Comparison of ENCODE assay signal across 31 mouse cellular contexts in the genomic region with DNA sequence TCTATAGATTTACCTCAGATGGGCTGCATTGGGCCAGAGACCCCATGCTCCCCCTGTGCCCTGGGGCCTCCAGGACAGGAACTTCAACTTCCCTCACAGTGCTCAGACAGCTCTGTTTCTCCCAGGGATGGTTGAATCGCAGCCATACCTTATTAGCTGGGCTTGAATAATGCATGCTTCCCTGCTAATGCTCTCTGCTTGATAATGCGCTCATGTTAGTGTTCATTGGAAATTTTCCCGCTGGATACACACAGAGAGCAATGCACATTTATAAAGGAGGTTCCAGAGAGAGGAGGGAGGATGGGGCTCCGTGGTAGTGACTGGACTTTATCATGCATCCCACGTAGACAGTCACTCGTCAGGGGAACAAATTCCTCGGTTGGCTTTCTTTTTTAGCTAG. TPM values are rescaled to one million over a fixed set of nuclear protein-coding genes. Genes with fewer than 3 reads are reported as not detected.
DNase-seq lines count a peak whose midpoint lies in the region; ATAC-seq and TF ChIP-seq lines count a peak whose summit lies in the region.
"Had no signal": no experiment of that assay in that cellular context is flagged by ENCODE, and none has a peak within 500 bp of the region (broad histone marks: within the 10 kb centered on the region; RNA-seq: fewer than 3 reads in every experiment).

No protein-coding gene starts in this region.

- intact Hi-C loops in heart, adult 2 months (cut with DNase I) = no loop called here

- H3K27me3 ChIP-seq in forebrain, embryonic 13.5 days = no peaks in the 10 kb centered on the region
- no peaks in the 10 kb centered on the region for H3K27me3 ChIP-seq in forebrain, embryonic 11.5 days (ENCODE audit: control insufficient read depth, insufficient read depth, low read length)
- H3K27me3 ChIP-seq in neural tube, embryonic 13.5 days = no peaks in the 10 kb centered on the region
- H3K27me3 ChIP-seq in hindbrain, postnatal 0 days (ENCODE audit: insufficient read depth, low read length) = no peaks in the 10 kb centered on the region
- no peaks in the 10 kb centered on the region for H3K27me3 ChIP-seq in heart, adult 2 months (ENCODE audit: control insufficient read depth, insufficient read depth, low read length)
- H3K27me3 ChIP-seq: embryonic facial prominence, embryonic 15.5 days; heart, embryonic 13.5 days; megakaryocyte, embryonic 14.5 days; neural tube, embryonic 12.5 days had no signal

- no peak overlapping the region for H3K9ac ChIP-seq in forebrain, embryonic 13.5 days
- H3K9ac ChIP-seq in forebrain, embryonic 11.5 days (ENCODE audit: low read length) = no peak overlapping the region
- H3K9ac ChIP-seq in neural tube, embryonic 13.5 days = no peak overlapping the region
- no peak overlapping the region for H3K9ac ChIP-seq in hindbrain, postnatal 0 days (replicated peaks; ENCODE audit: low read length)
- no peak overlapping the region for H3K9ac ChIP-seq in heart, adult 2 months (ENCODE audit: low read depth, low read length)
- H3K9ac ChIP-seq: embryonic facial prominence, embryonic 15.5 days; heart, embryonic 13.5 days; limb, embryonic 15.5 days; liver, embryonic 14.5 days; lung, embryonic 14.5 days; neural tube, embryonic 12.5 days had no signal

- WGBS in forebrain, embryonic 13.5 days = 45% methylated on average over 7 of the region's 7 CpGs
- 71% methylated on average over 7 of the region's 7 CpGs for WGBS in forebrain, embryonic 11.5 days
- 58% methylated on average over 7 of the region's 7 CpGs for WGBS in neural tube, embryonic 13.5 days
- 39% methylated on average over 7 of the region's 7 CpGs for WGBS in hindbrain, postnatal 0 days
- WGBS in heart, adult 2 months = 66% methylated on average over 7 of the region's 7 CpGs

- TF ChIP-seq POLR2A in heart, adult 2 months (IDR thresholded peaks at IDR 0.05; ENCODE audit: insufficient read depth, low read depth, low read length) = no peak

- H3K4me1 ChIP-seq in forebrain, embryonic 13.5 days = peaks cover 15% of the 10 kb centered on the region
- H3K4me1 ChIP-seq in forebrain, embryonic 11.5 days (replicated peaks; ENCODE audit: control insufficient read depth, insufficient read depth, low read length) = no peaks in the 10 kb centered on the region
- H3K4me1 ChIP-seq in neural tube, embryonic 13.5 days (replicated peaks) = peaks cover 8% of the 10 kb centered on the region; the same call in 1 of the 2 replicates
- 0 out of 2 replicates have a peak, but pooled peaks cover 3% of the 10 kb centered on the region for H3K4me1 ChIP-seq in hindbrain, postnatal 0 days (ENCODE audit: insufficient read depth, low read length)
- no peaks in the 10 kb centered on the region for H3K4me1 ChIP-seq in heart, adult 2 months (ENCODE audit: control insufficient read depth, insufficient read depth, low read length)
- H3K4me1 ChIP-seq: embryonic facial prominence, embryonic 15.5 days; heart, embryonic 13.5 days; limb, embryonic 15.5 days; megakaryocyte, embryonic 14.5 days; neural tube, embryonic 12.5 days had no signal

- no peak overlapping the region for H3K4me2 ChIP-seq in forebrain, embryonic 13.5 days
- H3K4me2 ChIP-seq in forebrain, embryonic 11.5 days (ENCODE audit: low read depth, low read length, severe bottlenecking) = no peak overlapping the region
- H3K4me2 ChIP-seq in neural tube, embryonic 13.5 days = no peak overlapping the region
- H3K4me2 ChIP-seq in hindbrain, postnatal 0 days (ENCODE audit: low read depth, low read length) = no peak overlapping the region
- H3K4me2 ChIP-seq: embryonic facial prominence, embryonic 15.5 days; heart, embryonic 13.5 days; limb, embryonic 15.5 days; lung, embryonic 14.5 days; neural tube, embryonic 12.5 days had no signal

- H3K9me3 ChIP-seq in forebrain, embryonic 13.5 days (replicated peaks) = no peaks in the 10 kb centered on the region
- no peaks in the 10 kb centered on the region for H3K9me3 ChIP-seq in forebrain, embryonic 11.5 days (ENCODE audit: control insufficient read depth, low read length)
- no peaks in the 10 kb centered on the region for H3K9me3 ChIP-seq in neural tube, embryonic 13.5 days
- no peaks in the 10 kb centered on the region for H3K9me3 ChIP-seq in hindbrain, postnatal 0 days (ENCODE audit: low read length)
- H3K9me3 ChIP-seq: embryonic facial prominence, embryonic 15.5 days; heart, embryonic 13.5 days; limb, embryonic 15.5 days; neural tube, embryonic 12.5 days had no signal

- ATAC-seq in forebrain, embryonic 13.5 days = peak; percentile 77
- no peak for ATAC-seq in forebrain, embryonic 11.5 days (replicated peaks; ENCODE audit: low FRiP score)
- ATAC-seq in neural tube, embryonic 13.5 days (ENCODE audit: low read depth) = no peak; the same call in 1 of the 2 replicates
- peak; percentile 75 for ATAC-seq in hindbrain, postnatal 0 days
- ATAC-seq: CD4-positive, CD25-positive, alpha-beta regulatory T cell, adult 4 months; inflammation-experienced regulatory T-cells, adult 6 months had no signal

- TF ChIP-seq EP300 in heart, adult 2 months (IDR thresholded peaks at IDR 0.05; ENCODE audit: insufficient read depth, low read depth, low read length) = no peak

- H3K79me2 ChIP-seq in heart, adult 2 months (replicated peaks; ENCODE audit: control insufficient read depth, insufficient read depth, low read length) = no peaks in the 10 kb centered on the region

- no peak overlapping the region for H3K4me3 ChIP-seq in forebrain, embryonic 13.5 days
- no peak overlapping the region for H3K4me3 ChIP-seq in forebrain, embryonic 11.5 days (ENCODE audit: low read depth, low read length)
- no peak overlapping the region for H3K4me3 ChIP-seq in neural tube, embryonic 13.5 days
- H3K4me3 ChIP-seq in hindbrain, postnatal 0 days (ENCODE audit: low read length) = no peak overlapping the region
- no peak overlapping the region for H3K4me3 ChIP-seq in heart, adult 2 months
- H3K4me3 ChIP-seq: embryonic facial prominence, embryonic 15.5 days; heart, embryonic 13.5 days; limb, embryonic 15.5 days; megakaryocyte, embryonic 14.5 days; neural tube, embryonic 12.5 days had no signal

- H3K36me3 ChIP-seq in forebrain, embryonic 13.5 days (ENCODE audit: poor library complexity, severe bottlenecking) = no peaks in the 10 kb centered on the region
- no peaks in the 10 kb centered on the region for H3K36me3 ChIP-seq in forebrain, embryonic 11.5 days (ENCODE audit: control insufficient read depth, insufficient read depth, low read length)
- H3K36me3 ChIP-seq in neural tube, embryonic 13.5 days = no peaks in the 10 kb centered on the region
- no peaks in the 10 kb centered on the region for H3K36me3 ChIP-seq in hindbrain, postnatal 0 days (ENCODE audit: insufficient read depth, low read length)
- H3K36me3 ChIP-seq in heart, adult 2 months (ENCODE audit: control insufficient read depth, insufficient read depth, low read length) = no peaks in the 10 kb centered on the region
- H3K36me3 ChIP-seq: embryonic facial prominence, embryonic 15.5 days; heart, embryonic 13.5 days; limb, embryonic 15.5 days; neural tube, embryonic 12.5 days had no signal

- no peak for DNase-seq in forebrain, embryonic 11.5 days (ENCODE audit: low spot score)
- DNase-seq in neural tube, embryonic 10.5 days (ENCODE audit: extremely low spot score, low spot score) = no peak
- peak; percentile 74 for DNase-seq in hindbrain, postnatal 0 days (ENCODE audit: low spot score)
- DNase-seq in retina, postnatal 1 day = peak; percentile 13
- DNase-seq in heart, adult 2 months = no peak
- no peak for DNase-seq in frontal cortex, postnatal 14 days (ENCODE audit: low spot score in 2 of 2)
- DNase-seq: adrenal gland, postnatal 14 days; cerebellum, adult 18-20 months; cerebellum, postnatal 14 days; embryo, embryonic 11 days; gastrocnemius, postnatal 25 days; heart, adult 18-20 months; heart, postnatal 14 days; kidney, adult 18-20 months; kidney, postnatal 10 days; left cerebral cortex, postnatal 4 days; lung, embryonic 14.5 days; spleen, adult 18-20 months had no signal

- H3K27ac ChIP-seq in forebrain, embryonic 13.5 days = 0 out of 2 replicates have a peak overlapping the region, but pooled peaks have one; percentile 51
- no peak overlapping the region for H3K27ac ChIP-seq in forebrain, embryonic 11.5 days (ENCODE audit: low read depth, low read length)
- peak overlapping the region; percentile 46; the same call in 1 of the 2 replicates for H3K27ac ChIP-seq in neural tube, embryonic 13.5 days (replicated peaks)
- H3K27ac ChIP-seq in hindbrain, postnatal 0 days = peak overlapping the region; percentile 46; the same call in 1 of the 2 replicates
- no peak overlapping the region for H3K27ac ChIP-seq in heart, adult 2 months
- H3K27ac ChIP-seq: embryonic facial prominence, embryonic 15.5 days; heart, embryonic 13.5 days; limb, embryonic 15.5 days; liver, embryonic 14.5 days; neural tube, embryonic 12.5 days had no signal

- no peak for TF ChIP-seq CTCF in hindbrain, postnatal 0 days (IDR thresholded peaks at IDR 0.05; ENCODE audit: low read depth)
- TF ChIP-seq CTCF in heart, adult 2 months (IDR thresholded peaks at IDR 0.05) = no peak

RNA-seq across cellular contexts. Expression of gene Hmgb4, which starts 27.3 kb away (rescaled TPM):
- polyA plus RNA-seq in forebrain, embryonic 13.5 days (2015; fragmentation: Nextera tagmentation; extraction: Ambion mirVana) = not detected in 2 replicates
- not detected in 2 replicates for polyA plus RNA-seq in forebrain, embryonic 11.5 days (2014; fragmentation: Nextera tagmentation; extraction: Ambion mirVana)
- polyA plus RNA-seq in neural tube, embryonic 13.5 days (2015; fragmentation: Nextera tagmentation; extraction: Ambion mirVana) = not detected in 2 replicates
- not detected in 2 replicates for total RNA-seq in hindbrain, postnatal 0 days (2014; rRNA removed)
- not detected in 2 replicates for polyA plus RNA-seq in hindbrain, postnatal 0 days (2015; fragmentation: Nextera tagmentation; extraction: Ambion mirVana)
- not detected for total RNA-seq in heart, adult 2 months (2021)
- polyA plus RNA-seq in heart, adult 2 months (2012; rRNA removed) = 0.25 TPM in 1 of 2 replicates, not detected in the other
- total RNA-seq: adrenal gland, postnatal 14 days; gastrocnemius, postnatal 25 days; heart, adult 18-20 months; heart, postnatal 14 days; layer of hippocampus, postnatal 10 days; left cerebral cortex, adult 8-10 months; left cerebral cortex, postnatal 4 days had no signal
- polyA plus RNA-seq: CD4-positive, CD25-positive, alpha-beta regulatory T cell, adult 4 months; embryonic facial prominence, embryonic 15.5 days; heart, embryonic 13.5 days; inflammation-experienced regulatory T-cells, adult 6 months; limb, embryonic 15.5 days; liver, embryonic 14.5 days; lung, embryonic 14.5 days; neural tube, embryonic 12.5 days; thymus, postnatal 0 days had no signal

Comparison
In these comparisons a context has a peak if more than half of its experiments do, and no peak if none do; other contexts are left out.
1. ATAC-seq: peak in forebrain, embryonic 13.5 days (single experiment) and hindbrain, postnatal 0 days (single experiment); none in forebrain, embryonic 11.5 days (single experiment) and neural tube, embryonic 13.5 days (single experiment).
2. H3K27ac ChIP-seq: peak in forebrain, embryonic 13.5 days (single experiment), neural tube, embryonic 13.5 days (single experiment) and hindbrain, postnatal 0 days (single experiment); none in forebrain, embryonic 11.5 days (single experiment) and heart, adult 2 months (single experiment).
3. DNase-seq: peak in hindbrain, postnatal 0 days (single experiment) and retina, postnatal 1 day (single experiment); none in forebrain, embryonic 11.5 days (single experiment), neural tube, embryonic 10.5 days (single experiment), heart, adult 2 months (0 of 2) and frontal cortex, postnatal 14 days (0 of 2).